19 mouse cellular contexts compared by ENCODE assay signal in genomic region chr8:113735496-113736060, GRCm38 (mm10).
DNase-seq lines count a peak whose midpoint lies in the region; ATAC-seq lines count a peak whose summit lies in the region.
"Had no signal": no experiment of that assay in that cellular context is flagged by ENCODE, and none has a peak within 500 bp of the region (broad histone marks: within the 10 kb centered on the region; RNA-seq: fewer than 3 reads in every experiment).

No protein-coding gene starts in this region.

- no peak overlapping the region for H3K9ac ChIP-seq in heart, embryonic 12.5 days
- no peak overlapping the region for H3K9ac ChIP-seq in midbrain, embryonic 13.5 days (replicated peaks)
- H3K9ac ChIP-seq: forebrain, postnatal 0 days; limb, embryonic 12.5 days; liver, embryonic 14.5 days; stomach, embryonic 15.5 days had no signal

- no peaks in the 10 kb centered on the region for H3K4me1 ChIP-seq in heart, embryonic 12.5 days (replicated peaks)
- H3K4me1 ChIP-seq in midbrain, embryonic 13.5 days (replicated peaks) = no peaks in the 10 kb centered on the region
- H3K4me1 ChIP-seq: limb, embryonic 12.5 days; stomach, embryonic 15.5 days had no signal

- intact Hi-C loops in heart, postnatal 36 days (cut with DNase I) = no loop called here

- DNase-seq in heart, adult 11 months = peak; percentile 96
- DNase-seq in adrenal gland, postnatal 10 days = peak; percentile 62
- peak; percentile 2 to 3 for DNase-seq in heart, postnatal 36 days
- peak; percentile 83 for DNase-seq in lung, postnatal 25 days (ENCODE audit: low spot score)
- DNase-seq in cerebellum, postnatal 10 days = no peak
- no peak for DNase-seq in left cerebral cortex, adult 11 months (ENCODE audit: low spot score)
- DNase-seq: cerebellum, adult 11 months; forebrain, postnatal 0 days; kidney, adult 11 months; spleen, adult 18-20 months had no signal

- no peak overlapping the region for H3K4me3 ChIP-seq in heart, embryonic 12.5 days
- no peak overlapping the region for H3K4me3 ChIP-seq in midbrain, embryonic 13.5 days (replicated peaks)
- H3K4me3 ChIP-seq: layer of hippocampus, adult 2 months; left cerebral cortex, adult 2 months; limb, embryonic 12.5 days; stomach, embryonic 15.5 days had no signal

- H3K27ac ChIP-seq in heart, embryonic 12.5 days (ENCODE audit: poor library complexity, severe bottlenecking) = no peak overlapping the region
- no peak overlapping the region for H3K27ac ChIP-seq in midbrain, embryonic 13.5 days
- H3K27ac ChIP-seq: hindbrain, postnatal 0 days; kidney, postnatal 0 days; layer of hippocampus, adult 2 months; left cerebral cortex, adult 2 months; limb, embryonic 12.5 days; liver, embryonic 14.5 days; stomach, embryonic 15.5 days had no signal

- no peak overlapping the region for H3K4me2 ChIP-seq in heart, embryonic 12.5 days
- H3K4me2 ChIP-seq in midbrain, embryonic 13.5 days (replicated peaks) = no peak overlapping the region
- H3K4me2 ChIP-seq: limb, embryonic 12.5 days; stomach, embryonic 15.5 days had no signal

- 74% methylated on average over 9 of the region's 9 CpGs for WGBS in heart, embryonic 12.5 days
- 89% methylated on average over 9 of the region's 9 CpGs for WGBS in midbrain, embryonic 13.5 days

- H3K36me3 ChIP-seq in heart, embryonic 12.5 days = no peaks in the 10 kb centered on the region
- H3K36me3 ChIP-seq in midbrain, embryonic 13.5 days = no peaks in the 10 kb centered on the region
- H3K36me3 ChIP-seq: limb, embryonic 12.5 days; stomach, embryonic 15.5 days had no signal

- no peak for ATAC-seq in heart, embryonic 12.5 days (ENCODE audit: insufficient number of reproducible peaks, low FRiP score)
- no peak for ATAC-seq in midbrain, embryonic 13.5 days
- ATAC-seq: forebrain, postnatal 0 days; hindbrain, postnatal 0 days had no signal

- no peaks in the 10 kb centered on the region for H3K27me3 ChIP-seq in heart, embryonic 12.5 days (replicated peaks)
- no peaks in the 10 kb centered on the region for H3K27me3 ChIP-seq in midbrain, embryonic 13.5 days
- H3K27me3 ChIP-seq: stomach, embryonic 15.5 days had no signal

- no peaks in the 10 kb centered on the region for H3K9me3 ChIP-seq in heart, embryonic 12.5 days (replicated peaks)
- no peaks in the 10 kb centered on the region for H3K9me3 ChIP-seq in midbrain, embryonic 13.5 days
- H3K9me3 ChIP-seq: limb, embryonic 12.5 days; stomach, embryonic 15.5 days had no signal

Comparison
In these comparisons a context has a peak if more than half of its experiments do, and no peak if none do; other contexts are left out.
1. DNase-seq: peak in heart, adult 11 months (single experiment), adrenal gland, postnatal 10 days (single experiment), heart, postnatal 36 days (2 of 2) and lung, postnatal 25 days (single experiment); none in cerebellum, postnatal 10 days (0 of 2) and left cerebral cortex, adult 11 months (single experiment).